Mouse (Mus musculus) adrenal gland, adult 2 months (tissue): ENCODE results near the gene Znrf2. TPM values are rescaled to one million over a fixed set of nuclear protein-coding genes. Genes with fewer than 3 reads are reported as not detected.
A peak's percentile ranks its signal among the peaks of the same experiment; 100 is the strongest.

ENCODE experiments used
- DNase-seq: peaks from one replicate; pipeline ENCODE4 v3.0.0; 2021
- polyA plus RNA-seq: library from polyadenylated mRNA; depleted of rRNA; stranded (reverse); fragments of >200 nt; gene quantifications from 2 replicates; pipeline ENCODE4 v1.2.3, GENCODE M21; 2012; rRNA removed
- total RNA-seq, 2 experiments: library from RNA; stranded (reverse); gene quantifications; 2 replicates each; pipeline ENCODE4 v1.2.3; 2021

The Znrf2 gene
- total and polyA plus RNA-seq, 3 experiments: 39.2 to 107 (median 54.0) TPM

DNA sequence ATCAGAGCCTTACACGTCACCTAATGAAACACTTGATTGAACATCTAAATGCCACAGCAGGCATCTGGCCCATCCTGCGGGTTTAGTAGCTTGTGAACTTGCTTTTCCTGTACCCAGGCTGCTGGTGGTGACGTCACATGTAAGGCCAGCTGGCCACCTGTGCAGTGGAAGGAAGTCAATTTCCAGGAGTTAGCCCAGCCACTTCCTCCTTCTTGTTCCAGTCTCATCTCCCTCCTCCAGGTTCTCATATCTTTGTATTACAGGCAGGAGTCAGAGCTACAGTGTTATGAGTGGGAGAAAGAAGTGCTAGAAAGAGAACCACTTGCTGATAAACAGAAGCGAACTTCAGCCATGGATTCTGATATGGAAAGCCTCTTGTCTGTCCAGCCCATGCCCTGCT, 99.4 kb downstream of the Znrf2 start:
- DNase-seq: no peak

GRCm38 (mm10) chr6:54916941-54917340, 100.2 kb downstream of the Znrf2 start:
- DNase-seq: no peak

DNA sequence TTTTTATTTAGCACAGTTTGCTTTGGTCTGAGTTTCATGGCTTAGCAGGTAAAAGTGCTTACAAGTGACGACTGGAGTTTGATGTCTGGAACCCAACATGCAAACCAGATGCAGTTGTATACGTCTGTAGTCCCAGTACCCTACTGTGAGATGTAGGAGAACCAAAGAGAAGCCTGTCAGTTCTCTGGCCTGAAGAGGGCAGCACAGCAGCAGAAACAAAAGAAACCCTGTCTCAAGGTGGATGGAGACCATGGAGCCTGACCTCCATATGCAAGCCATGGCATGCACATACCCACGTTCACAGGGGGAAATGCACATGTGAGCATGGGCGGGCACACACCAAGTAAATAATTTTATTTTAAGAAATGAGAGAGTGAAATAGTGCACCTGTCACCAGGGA, 100.8 kb downstream of the Znrf2 start:
- DNase-seq: peak; percentile 65

- DNase-seq: no peak
Measured at GRCm38 (mm10) chr6:54918521-54918920, 101.8 kb downstream of the Znrf2 start.

DNA sequence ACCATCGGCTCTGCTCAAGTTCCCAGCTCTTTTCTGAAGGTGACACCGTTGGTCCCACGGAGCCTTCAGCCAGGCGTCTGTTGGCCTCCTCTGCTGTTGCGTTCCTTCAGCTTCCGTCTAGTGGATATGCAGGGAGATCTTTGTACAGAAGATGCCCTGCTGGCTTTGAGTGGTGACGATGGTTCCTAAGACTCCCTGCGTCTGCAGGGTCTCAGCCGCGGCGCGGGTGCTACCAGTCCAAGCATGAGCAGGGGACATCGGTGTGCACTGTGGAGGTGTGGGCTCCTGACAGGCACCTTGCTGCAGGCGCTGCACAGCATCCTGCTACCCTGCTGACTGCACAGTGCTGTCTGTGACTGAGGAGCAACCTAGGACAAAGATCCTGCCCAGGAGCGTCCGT, 107.8 kb downstream of the Znrf2 start:
- DNase-seq: no peak

GRCm38 (mm10) chr6:54925736-54926440, 109.2 kb downstream of the Znrf2 start:
- DNase-seq: no peak

DNA sequence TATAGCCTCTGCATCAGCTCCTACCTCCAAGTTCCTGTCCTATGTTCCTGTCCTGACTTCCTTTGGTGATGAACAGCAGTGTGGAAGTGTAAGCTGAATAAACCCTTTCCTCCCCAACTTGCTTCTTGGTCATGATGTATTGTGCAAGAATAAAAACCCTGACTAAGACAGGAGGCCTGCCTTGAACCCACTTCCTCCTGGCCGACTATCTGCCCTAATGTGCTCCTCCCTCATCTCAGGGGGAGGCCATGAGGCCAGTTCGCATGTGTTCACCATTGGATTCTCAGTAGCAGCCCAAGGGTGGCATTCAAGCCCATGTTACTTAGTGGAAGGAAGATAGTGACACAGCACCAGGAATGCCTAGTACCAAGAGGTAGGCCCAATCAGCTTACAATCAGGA, 110.2 kb downstream of the Znrf2 start:
- DNase-seq: no peak

DNA sequence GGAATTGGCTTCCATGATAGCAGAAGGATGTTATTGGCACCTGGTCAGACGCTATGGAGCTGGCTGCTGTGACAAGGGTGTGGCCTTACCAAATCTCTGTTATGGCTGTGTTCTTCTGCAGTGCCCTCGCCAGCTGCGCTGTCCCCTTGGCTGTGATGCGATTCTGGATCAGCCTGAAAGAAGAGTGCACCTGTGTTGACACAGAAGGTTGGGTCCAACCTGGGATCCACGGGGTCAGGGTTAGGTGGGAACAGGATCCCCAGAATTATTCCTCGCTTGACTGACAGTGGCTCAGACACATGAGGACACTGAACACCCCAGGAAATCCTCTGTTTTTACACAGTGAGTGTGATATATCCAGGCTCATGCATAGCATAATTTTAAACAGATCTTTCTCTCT, 111.2 kb downstream of the Znrf2 start:
- DNase-seq: no peak

DNA sequence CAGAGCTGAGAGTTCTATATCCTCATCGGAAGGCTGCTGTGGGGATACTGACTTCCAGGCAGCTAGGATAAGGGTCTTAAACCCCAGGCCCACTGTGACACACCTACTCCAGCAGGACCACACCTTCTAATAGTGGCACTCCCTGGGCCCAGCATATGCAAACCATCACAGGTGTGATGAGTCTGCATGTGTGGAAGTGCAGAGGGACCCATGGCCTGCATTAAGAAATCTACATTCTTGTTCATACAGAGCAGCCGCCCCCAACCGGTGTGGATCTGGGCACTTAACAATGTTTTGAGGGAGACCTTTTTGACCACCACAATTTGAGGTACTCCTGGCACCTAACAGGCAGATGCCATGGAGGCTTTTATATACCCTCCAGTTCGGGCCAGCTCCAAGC, 114.9 kb downstream of the Znrf2 start:
- no peak for DNase-seq

DNA sequence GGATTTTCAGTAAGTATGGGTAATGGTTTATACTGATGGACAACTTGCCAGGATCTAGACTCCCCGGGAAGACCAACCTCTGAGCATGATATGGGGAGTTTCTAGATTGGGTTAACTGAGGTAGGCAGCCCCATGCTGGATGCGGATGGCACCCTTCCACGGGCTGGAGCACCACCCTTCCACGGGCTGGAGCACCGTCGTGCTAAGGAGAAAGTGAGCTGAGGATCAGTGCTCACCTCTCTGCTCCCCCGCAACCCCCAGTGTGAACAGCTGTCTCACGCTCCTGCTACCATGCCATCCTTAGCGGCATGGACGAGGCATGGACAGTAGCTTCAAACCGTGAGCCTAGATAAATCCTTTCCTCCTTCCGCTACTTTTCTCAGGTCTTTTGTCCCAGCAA, 115.8 kb downstream of the Znrf2 start:
- no peak for DNase-seq

DNA sequence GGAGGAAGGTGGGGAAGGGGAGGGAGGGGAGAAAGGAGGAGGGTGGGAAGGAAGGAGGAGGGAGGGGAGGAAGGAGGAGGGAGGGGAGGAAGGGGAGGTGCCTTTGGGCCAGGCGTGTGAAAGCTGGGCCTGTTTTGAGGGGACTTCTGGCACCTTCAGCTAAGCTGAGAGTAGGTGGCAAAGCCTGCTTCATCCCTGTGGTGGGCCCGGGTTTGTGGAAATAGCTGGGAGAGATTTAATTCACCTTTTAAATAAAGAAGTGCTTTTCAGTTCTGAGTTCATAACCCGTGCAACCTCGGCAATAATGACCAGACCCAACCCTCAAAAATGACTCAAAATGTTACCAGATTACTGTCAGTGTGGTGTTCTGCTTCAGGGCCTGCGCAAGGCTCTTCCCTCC, 116.5 kb downstream of the Znrf2 start:
- no peak for DNase-seq

GRCm38 (mm10) chr6:54933866-54934265, 117.2 kb downstream of the Znrf2 start:
- DNase-seq: no peak

DNA sequence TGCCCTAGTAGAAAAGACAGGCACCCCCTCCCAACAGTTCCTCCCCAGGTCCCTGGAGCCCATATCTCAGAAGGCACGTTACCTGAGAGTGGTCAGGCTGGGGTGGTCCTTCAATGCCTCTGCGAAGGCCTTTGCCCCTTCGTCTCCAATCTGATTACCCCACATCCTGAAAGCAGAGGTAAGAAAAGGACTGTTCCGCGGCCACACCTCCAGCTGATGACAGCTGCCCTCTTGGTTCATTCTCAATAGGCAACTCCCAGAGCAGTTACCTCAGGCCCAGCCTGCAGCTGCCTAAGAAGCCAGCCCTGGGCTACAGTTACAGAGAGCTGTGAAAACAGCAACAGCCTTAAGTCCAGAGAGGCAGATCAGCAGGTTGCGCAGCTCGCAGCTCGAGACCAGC, 117.6 kb downstream of the Znrf2 start:
- DNase-seq: no peak

DNA sequence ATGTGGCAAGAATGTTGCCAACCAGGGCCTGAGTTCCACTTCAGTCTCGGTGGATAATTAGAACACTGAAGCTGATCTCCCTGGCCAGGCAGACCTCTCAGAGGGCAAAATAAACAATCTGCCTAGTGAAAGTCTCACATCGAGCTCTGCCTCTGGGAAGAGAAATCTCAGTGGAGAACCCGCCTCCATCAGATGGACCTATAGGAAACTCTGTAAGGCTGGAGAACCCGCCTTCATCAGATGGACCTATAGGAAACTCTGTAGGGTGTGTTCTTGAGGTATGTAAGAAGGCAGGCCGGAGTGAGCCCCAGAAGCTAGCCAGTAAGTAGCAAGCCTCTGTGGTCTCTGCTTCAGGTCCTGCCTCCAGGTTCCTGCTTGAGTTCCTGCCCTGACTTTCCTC, 118.2 kb downstream of the Znrf2 start:
- no peak for DNase-seq

- no peak for DNase-seq
Measured at GRCm38 (mm10) chr6:54936496-54936895, 119.8 kb downstream of the Znrf2 start.

DNA sequence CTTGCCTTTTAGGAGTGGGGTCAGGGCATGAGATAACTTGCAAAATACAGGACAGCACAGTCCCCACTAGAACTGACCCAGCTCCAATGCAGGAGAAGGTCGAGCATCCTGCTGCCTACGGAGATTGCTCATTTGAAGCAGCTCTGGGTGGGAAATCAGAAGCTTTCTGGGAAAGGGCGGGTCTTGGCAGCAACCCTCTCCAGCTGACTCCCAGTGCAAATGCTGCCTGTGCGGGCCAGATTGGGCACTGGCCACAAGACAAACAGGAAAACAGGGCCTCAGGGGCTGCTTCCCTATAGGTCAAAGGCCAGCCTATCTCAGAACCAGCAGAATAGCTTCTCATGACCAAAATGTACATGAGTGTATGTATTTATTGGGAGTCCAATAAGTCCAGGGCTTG, 122.9 kb downstream of the Znrf2 start:
- DNase-seq: peak; percentile 75

GRCm38 (mm10) chr6:54940126-54940525, 123.4 kb downstream of the Znrf2 start:
- no peak for DNase-seq

- no peak for DNase-seq
Measured at GRCm38 (mm10) chr6:54941149-54941548, 124.4 kb downstream of the Znrf2 start.

Other genes starting within 250 kb of the Znrf2 start
- gene Plekha8, start 221.8 kb upstream of the Znrf2 start, total RNA-seq: 10 to 100 TPM; 17.8 to 18.0 TPM
- gene Plekha8, start 221.8 kb upstream of the Znrf2 start, polyA plus RNA-seq: 2.6 and 2.8 TPM in 2 replicates
- 10 to 100 TPM; 14.9 to 28.4 TPM for gene Fkbp14, start 219.6 kb upstream of the Znrf2 start, total RNA-seq
- gene Fkbp14, start 219.6 kb upstream of the Znrf2 start, polyA plus RNA-seq: 2.1 and 2.8 TPM in 2 replicates
- gene Mturn, start 135.3 kb upstream of the Znrf2 start, total RNA-seq: 10 to 100 TPM; 10.0 to 21.1 TPM
- gene Mturn, start 135.3 kb upstream of the Znrf2 start, polyA plus RNA-seq: 11.1 and 18.6 TPM in 2 replicates
- 10 to 100 TPM in 1 of 2 experiments, 1 to 10 TPM in 1; 9.2 to 13.1 TPM for gene Nod1, start 155.7 kb downstream of the Znrf2 start, total RNA-seq
- gene Nod1, start 155.7 kb downstream of the Znrf2 start, polyA plus RNA-seq: 24.8 and 28.8 TPM in 2 replicates
- 1 to 10 TPM; 6.2 to 6.4 TPM for gene Ggct, start 176.0 kb downstream of the Znrf2 start, total RNA-seq
- gene Ggct, start 176.0 kb downstream of the Znrf2 start, polyA plus RNA-seq: 0.68 and 0.97 TPM in 2 replicates
- 10 to 100 TPM; 78.6 to 92.2 TPM for gene Gars, start 221.1 kb downstream of the Znrf2 start, total RNA-seq
- 32.1 and 48.1 TPM in 2 replicates for gene Gars, start 221.1 kb downstream of the Znrf2 start, polyA plus RNA-seq